Mouse (Mus musculus): ENCODE measurements around the gene Ddx39.

- TF ChIP-seq CTCF (conservative IDR thresholded peaks at IDR 0.05; ENCODE audit: low read length) (no peak), POU5F1 (IDR thresholded peaks at IDR 0.05; ENCODE audit: borderline replicate concordance, low read length) (no peak)
Measured at GRCm38 (mm10) chr8:83758298-83758697, 43.3 kb downstream of the Ddx39 start.
